Mouse (Mus musculus) lung, adult 2 months (tissue): ENCODE data around the gene Fnd3c2. TPM values are rescaled to one million over a fixed set of nuclear protein-coding genes. Genes with fewer than 3 reads are reported as not detected.
"Not testable (repeated sequence)": the region's sequence is repeated elsewhere in the genome, so short reads cannot be mapped to it uniquely, and the experiment has no call there.

Experiments used
- DNase-seq: peaks from one replicate; pipeline ENCODE4 v3.0.0; 2022
- H3K4me1 ChIP-seq: fragments of 200-500 bp; 2 replicates; pipeline ENCODE4 v1.6.1; 2011; ENCODE audit warnings: low read length; ENCODE audit not compliant: control insufficient read depth, insufficient read depth
- H3K4me3 ChIP-seq: fragments of 200-500 bp; replicated peaks from 2 replicates; pipeline ENCODE3; 2011; ENCODE audit warnings: low read depth, mild to moderate bottlenecking, control low read depth, low read length; ENCODE audit errors: extremely low read depth
- CTCF ChIP-seq: fragments of 200-500 bp; IDR thresholded peaks from 2 replicates; pipeline ENCODE4 v1.5.1; 2011; ENCODE audit warnings: mild to moderate bottlenecking, low read length, control low read depth; ENCODE audit not compliant: insufficient read depth
- POLR2A ChIP-seq: fragments of 200-500 bp; IDR thresholded peaks from 2 replicates; pipeline ENCODE4 v1.6.1; 2011; ENCODE audit warnings: low read depth, mild to moderate bottlenecking, control low read depth, low read length, borderline replicate concordance; ENCODE audit errors: extremely low read depth
- WGBS: fragments of 180-500 bp; shearing (Covaris S2); methylation state at CpG from one replicate; pipeline ENCODE4 v1.1.7; 2018; 5-methylcytosine and 5-hydroxymethylcytosine counted together
- polyA plus RNA-seq: library from polyadenylated mRNA; depleted of rRNA; stranded (reverse); fragments of >200 nt; gene quantifications from 2 replicates; pipeline ENCODE4 v1.2.3, GENCODE M21; 2012; rRNA removed

Gene Fnd3c2
- polyA plus RNA-seq, result not detected in 2 replicates

GRCm38 (mm10) chrX:106255276-106255675 is at the start of gene Fnd3c2:
TSS of gene Fnd3c2 (minus strand) at chrX:106255376.
- 82% methylated on average over 4 of the region's 4 CpGs for WGBS
- no peak within 1 kb of the TSS for H3K4me3 ChIP-seq
- DNase-seq, result no peak
- no peak for TF ChIP-seq POLR2A
- no peaks in the 10 kb centered on the region for H3K4me1 ChIP-seq

DNA sequence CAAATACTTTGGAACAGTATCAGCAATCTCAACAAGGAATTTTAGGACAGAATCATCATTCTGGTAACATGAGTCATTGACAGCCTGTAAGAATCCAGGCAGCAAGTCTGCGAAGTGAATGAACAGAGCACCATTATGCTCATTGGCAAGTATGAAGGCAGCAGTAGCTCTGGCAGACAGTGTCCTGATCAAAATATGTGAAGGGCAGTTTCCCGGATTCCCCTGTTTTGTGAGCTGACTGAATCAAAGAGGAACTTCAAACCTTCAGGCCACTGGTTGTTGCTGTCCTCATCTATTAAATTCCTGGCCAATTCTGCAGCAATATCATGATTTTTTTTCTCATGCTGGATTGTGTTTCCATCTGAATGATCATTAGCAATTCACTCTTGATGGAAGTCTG is 29.3 kb upstream of the Fnd3c2 start:
- no peak for TF ChIP-seq POLR2A
- TF ChIP-seq CTCF, result no peak
- WGBS, result 79% methylated on average over 2 of the region's 2 CpGs
- no peaks in the 10 kb centered on the region for H3K4me1 ChIP-seq

DNA sequence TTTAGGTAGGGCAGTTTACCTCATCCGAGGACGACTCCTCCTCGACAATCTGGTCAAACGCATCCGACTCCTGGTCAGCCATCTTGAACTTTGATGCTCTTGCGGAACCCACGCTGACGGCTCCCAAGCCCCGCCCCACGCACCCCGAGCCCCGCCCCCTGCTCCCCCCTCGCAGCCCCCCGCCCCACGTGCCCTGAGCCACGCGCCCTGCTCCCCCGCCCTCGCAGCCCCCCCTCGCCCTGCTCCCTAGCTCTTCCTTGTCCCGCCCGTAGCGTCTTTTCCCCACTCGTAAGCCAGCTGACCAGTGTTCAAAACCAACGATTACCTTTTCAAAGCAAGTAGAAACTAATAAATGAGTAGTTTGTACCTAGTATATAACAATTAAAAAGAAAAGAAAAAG is 34.1 kb downstream of the Fnd3c2 start, which contains the start of gene Taf9b:
Taf9b (minus strand) TSS at position 101 of the 400 bp plus-strand sequence.
- no peak for DNase-seq
- TF ChIP-seq POLR2A (no peak), CTCF (no peak)
- no peaks in the 10 kb centered on the region for H3K4me1 ChIP-seq
- H3K4me3 ChIP-seq, result no peak within 1 kb of the TSS
- 91% methylated on average over 25 of the region's 25 CpGs for WGBS

More for the DNA sequence above, 29.3 kb upstream of the Fnd3c2 start:
- DNase-seq, result no peak
- no peak overlapping the region for H3K4me3 ChIP-seq

GRCm38 (mm10) chrX:106219171-106220032 is 35.8 kb downstream of the Fnd3c2 start:
- H3K4me1 ChIP-seq, result no peaks in the 10 kb centered on the region
- TF ChIP-seq POLR2A (peak; percentile 38; the same call in 1 of the 2 replicates), CTCF (no peak)
- DNase-seq, result peak; percentile 61
- WGBS, result 39% methylated on average over 60 of the region's 60 CpGs
- H3K4me3 ChIP-seq, result peak overlapping the region; percentile 80

- no peak for DNase-seq
- WGBS, result 84% methylated on average over 2 of the region's 2 CpGs
- Histone ChIP-seq H3K4me1 (no peaks in the 10 kb centered on the region), H3K4me3 (no peak overlapping the region)
- TF ChIP-seq CTCF (no peak), POLR2A (no peak)
Measured at GRCm38 (mm10) chrX:106209100-106209499, 46.1 kb downstream of the Fnd3c2 start.

- no peak overlapping the region for H3K4me3 ChIP-seq
- WGBS, result 79% methylated on average over 5 of the region's 5 CpGs
- H3K4me1 ChIP-seq, result no peaks in the 10 kb centered on the region
- DNase-seq, result no peak
- TF ChIP-seq CTCF, result no peak
- no peak for TF ChIP-seq POLR2A
Measured at GRCm38 (mm10) chrX:106198904-106199303, 56.3 kb downstream of the Fnd3c2 start.

GRCm38 (mm10) chrX:106197308-106197707 is 57.9 kb downstream of the Fnd3c2 start:
- 59% methylated on average over 5 of the region's 5 CpGs for WGBS
- TF ChIP-seq CTCF (no peak), POLR2A (no peak)
- DNase-seq, result no peak
- Histone ChIP-seq H3K4me3 (no peak overlapping the region), H3K4me1 (no peaks in the 10 kb centered on the region)

DNA sequence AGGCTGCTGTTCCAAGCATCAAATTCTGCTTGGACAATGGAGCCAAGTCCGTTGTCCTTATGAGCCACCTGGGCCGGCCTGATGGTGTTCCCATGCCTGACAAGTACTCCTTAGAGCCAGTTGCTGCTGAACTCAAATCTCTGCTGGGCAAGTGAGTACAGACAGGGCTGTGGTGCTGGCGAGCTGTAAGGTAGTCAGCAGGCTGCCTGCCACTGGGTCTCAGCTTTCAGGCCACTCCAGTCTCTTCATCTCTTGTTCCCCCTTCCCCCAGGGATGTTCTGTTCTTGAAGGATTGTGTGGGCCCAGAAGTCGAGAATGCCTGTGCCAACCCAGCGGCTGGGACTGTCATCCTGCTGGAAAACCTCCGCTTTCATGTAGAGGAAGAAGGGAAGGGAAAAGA is 60.8 kb downstream of the Fnd3c2 start:
- not testable (repeated sequence) for H3K4me1 ChIP-seq, DNase-seq, H3K4me3 ChIP-seq
- WGBS, result 80% methylated on average over 6 of the region's 6 CpGs

- DNase-seq, result no peak
- H3K4me3 ChIP-seq, result no peak overlapping the region
- 46% methylated on average over 4 of the region's 4 CpGs for WGBS
Measured at GRCm38 (mm10) chrX:106190091-106190490, 65.1 kb downstream of the Fnd3c2 start.

GRCm38 (mm10) chrX:106189356-106189755 is 65.8 kb downstream of the Fnd3c2 start:
- TF ChIP-seq POLR2A (no peak), CTCF (no peak)
- Histone ChIP-seq H3K4me3 (no peak overlapping the region), H3K4me1 (no peaks in the 10 kb centered on the region; the same call in 1 of the 2 replicates)
- no peak for DNase-seq
- 57% methylated on average over 5 of the region's 5 CpGs for WGBS

More at GRCm38 (mm10) chrX:106190091-106190490, 65.1 kb downstream of the Fnd3c2 start:
- H3K4me1 ChIP-seq, result no peaks in the 10 kb centered on the region; the same call in 1 of the 2 replicates
- no peak for TF ChIP-seq CTCF
- TF ChIP-seq POLR2A, result no peak
